Mouse (Mus musculus) liver, postnatal 0 days (tissue): Measurements from ENCODE around the gene March10. TPM values are rescaled to one million over a fixed set of nuclear protein-coding genes. Genes with fewer than 3 reads are reported as not detected.

Experiments
- ATAC-seq: fragments of 200-750 bp; cut with Nextera tagmentation; 2 replicates; pipeline ENCODE4 v1.8.0; 2017; ENCODE audit warnings: mild to moderate bottlenecking, moderate library complexity
- DNase-seq: peaks from one replicate; pipeline ENCODE4 v3.0.0-alpha.2; 2016
- H3K27ac ChIP-seq: fragments of 300-500 bp; sonication (generic); 2 replicates; pipeline ENCODE4 v1.5.1; 2014; ENCODE audit warnings: antibody characterized with exemption, moderate library complexity, mild to moderate bottlenecking, low read depth
- H3K27me3 ChIP-seq: fragments of 300-500 bp; sonication (generic); 2 replicates; pipeline ENCODE4 v1.6.1; 2014; ENCODE audit warnings: low read length, control low read depth, mixed read lengths; ENCODE audit not compliant: insufficient read depth
- H3K36me3 ChIP-seq: fragments of 300-500 bp; sonication (generic); replicated peaks from 2 replicates; pipeline ENCODE4 v1.6.1; 2014; ENCODE audit warnings: mild to moderate bottlenecking, control low read depth, low read length, moderate library complexity, mixed read lengths; ENCODE audit not compliant: insufficient read depth
- H3K4me1 ChIP-seq: fragments of 300-500 bp; sonication (generic); 2 replicates; pipeline ENCODE4 v1.6.1; 2014; ENCODE audit warnings: antibody characterized with exemption, mild to moderate bottlenecking, control low read depth; ENCODE audit not compliant: insufficient read depth
- H3K4me2 ChIP-seq: fragments of 300-500 bp; sonication (generic); 2 replicates; pipeline ENCODE4 v1.6.1; 2014; ENCODE audit warnings: low read depth, mild to moderate bottlenecking, low read length, moderate library complexity, mixed read lengths
- H3K4me3 ChIP-seq: fragments of 300-500 bp; sonication (generic); 2 replicates; pipeline ENCODE4 v1.5.1; 2014; ENCODE audit warnings: low read depth, low read length
- H3K9ac ChIP-seq: fragments of 300-500 bp; sonication (generic); replicated peaks from 2 replicates; pipeline ENCODE4 v1.6.1; 2014; ENCODE audit warnings: mild to moderate bottlenecking, moderate library complexity
- H3K9me3 ChIP-seq: fragments of 300-500 bp; sonication (generic); 2 replicates; pipeline ENCODE4 v1.6.1; 2016; ENCODE audit warnings: mild to moderate bottlenecking, control low read depth, low read length, mixed read lengths
- CTCF ChIP-seq: sonication (generic); IDR thresholded peaks from 2 replicates; pipeline ENCODE4 v1.5.1; 2016; ENCODE audit warnings: antibody characterized with exemption, low read depth
- EP300 ChIP-seq: IDR thresholded peaks from 2 replicates; pipeline ENCODE4 v1.6.1; 2016; ENCODE audit warnings: antibody characterized with exemption, low read depth, mild to moderate bottlenecking
- WGBS: fragments of 180-500 bp; shearing (Covaris S2); extraction: QIAGEN DNeasy Blood & Tissue Kit; methylation state at CpG from one replicate; pipeline ENCODE4 v1.1.7; 2014; ENCODE audit not compliant: insufficient replicate concordance; 5-methylcytosine and 5-hydroxymethylcytosine counted together
- polyA plus RNA-seq: library from polyadenylated mRNA; unstranded; fragments of >200 nt; fragmentation: Nextera tagmentation; extraction: Ambion mirVana; gene quantifications from 2 replicates; pipeline ENCODE4 v1.2.1, GENCODE M21; 2015

March10 gene
- polyA plus RNA-seq, 1 experiment from 2014 or later, result not detected

DNA sequence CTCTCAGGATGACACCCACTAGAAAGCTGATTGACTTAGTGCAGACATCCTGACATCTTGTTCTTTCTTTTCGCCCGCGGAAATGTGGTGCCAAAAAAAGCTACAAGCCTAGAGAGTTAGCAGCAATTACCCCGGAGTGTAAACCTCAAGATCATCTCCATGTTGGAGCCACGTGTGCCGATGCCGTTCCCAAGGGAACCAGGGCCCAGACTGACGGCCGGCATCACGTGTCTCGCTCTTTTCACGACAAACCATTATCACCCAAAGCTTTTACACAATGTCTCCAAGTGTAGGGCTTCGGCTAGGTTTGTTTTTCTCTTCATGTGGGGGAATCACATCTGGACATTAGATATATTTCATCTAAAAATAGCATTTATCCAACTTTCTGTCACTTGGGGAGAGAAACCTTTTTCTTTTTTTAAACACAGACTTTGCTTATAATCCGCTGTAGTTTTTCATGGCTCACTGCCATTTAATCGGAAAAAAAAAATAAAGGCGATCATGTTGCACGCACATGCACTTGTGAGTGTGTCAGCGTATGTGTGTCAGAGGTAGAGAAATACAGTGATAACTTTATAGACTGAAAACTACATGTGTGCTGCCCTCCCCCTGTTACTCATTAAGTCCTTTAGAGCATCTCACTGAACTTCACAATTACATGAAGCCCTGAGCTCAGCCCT, 39.2 kb upstream of the March10 start:
- 77% methylated on average over 18 of the region's 18 CpGs for WGBS
- Histone ChIP-seq H3K4me2 (no peak overlapping the region), H3K9me3 (no peaks in the 10 kb centered on the region), H3K9ac (no peak overlapping the region), H3K4me3 (no peak overlapping the region), H3K36me3 (no peaks in the 10 kb centered on the region), H3K27me3 (no peaks in the 10 kb centered on the region), H3K4me1 (no peaks in the 10 kb centered on the region), H3K27ac (no peak overlapping the region)
- no peak for DNase-seq
- ATAC-seq, result no peak
- TF ChIP-seq CTCF (no peak), EP300 (no peak)

GRCm38 (mm10) chr11:105494786-105495369, 38.3 kb upstream of the March10 start:
- WGBS, result 79% methylated on average over 6 of the region's 6 CpGs
- ATAC-seq, result no peak
- no peak for DNase-seq
- Histone ChIP-seq H3K4me3 (no peak overlapping the region), H3K36me3 (no peaks in the 10 kb centered on the region), H3K27me3 (no peaks in the 10 kb centered on the region), H3K27ac (no peak overlapping the region), H3K9me3 (no peaks in the 10 kb centered on the region), H3K9ac (no peak overlapping the region), H3K4me1 (no peaks in the 10 kb centered on the region), H3K4me2 (no peak overlapping the region)
- TF ChIP-seq CTCF (no peak), EP300 (no peak)

- H3K27ac ChIP-seq, result no peak overlapping the region
- H3K9ac ChIP-seq, result no peak overlapping the region
- no peak for DNase-seq
- H3K36me3 ChIP-seq, result no peaks in the 10 kb centered on the region
- TF ChIP-seq CTCF (no peak), EP300 (no peak)
- ATAC-seq, result no peak
- H3K27me3 ChIP-seq, result no peaks in the 10 kb centered on the region
- no peak overlapping the region for H3K4me2 ChIP-seq
- H3K4me1 ChIP-seq, result no peaks in the 10 kb centered on the region
- no peaks in the 10 kb centered on the region for H3K9me3 ChIP-seq
- 66% methylated on average over 4 of the region's 4 CpGs for WGBS
- H3K4me3 ChIP-seq, result no peak overlapping the region
Observed at GRCm38 (mm10) chr11:105492392-105492791, 35.9 kb upstream of the March10 start.

DNA sequence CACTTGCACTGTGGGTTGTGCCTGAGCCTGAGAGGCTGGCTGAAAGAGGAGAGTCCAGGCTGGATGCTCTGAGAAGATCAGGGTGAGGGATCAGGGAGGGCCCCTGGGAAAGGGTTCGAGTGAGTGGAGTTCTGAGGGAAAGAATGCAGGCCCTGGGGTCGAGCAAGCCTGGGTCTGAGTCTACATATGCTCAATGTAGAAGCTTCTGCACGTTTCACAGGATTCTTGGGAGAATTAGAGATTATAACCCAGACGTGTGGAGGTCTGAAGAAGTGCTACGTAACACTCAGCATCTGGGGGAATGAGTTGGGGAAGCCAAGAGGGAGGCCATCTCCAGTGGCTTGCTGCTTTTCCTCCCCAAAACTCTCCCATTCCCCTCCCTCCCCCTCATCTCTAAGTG, 34.4 kb upstream of the March10 start:
- Histone ChIP-seq H3K27ac (no peak overlapping the region), H3K36me3 (no peaks in the 10 kb centered on the region), H3K9me3 (no peaks in the 10 kb centered on the region), H3K4me2 (no peak overlapping the region), H3K4me3 (no peak overlapping the region), H3K27me3 (no peaks in the 10 kb centered on the region), H3K4me1 (no peaks in the 10 kb centered on the region), H3K9ac (no peak overlapping the region)
- 60% methylated on average over 5 of the region's 5 CpGs for WGBS
- ATAC-seq (no peak), DNase-seq (no peak)
- TF ChIP-seq EP300 (no peak), CTCF (no peak)

DNA sequence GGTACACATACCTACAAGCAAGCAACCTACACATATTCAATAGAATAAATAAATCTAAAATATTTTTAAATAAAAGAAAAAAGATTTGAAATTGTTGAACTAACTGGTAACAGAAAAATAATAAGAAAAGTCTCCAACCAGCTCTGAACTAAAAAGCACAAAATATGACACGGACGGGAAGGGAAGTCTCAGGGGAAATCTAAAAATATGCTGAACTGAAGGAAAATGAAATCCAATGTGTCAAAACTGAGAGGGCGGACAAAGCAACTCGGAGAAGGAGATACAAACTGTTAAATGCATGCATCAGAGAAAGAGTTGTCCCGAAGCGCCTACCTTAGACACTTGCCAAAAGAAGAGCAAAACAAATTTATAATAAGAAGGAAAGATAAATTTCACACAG, 28.9 kb upstream of the March10 start:
- Histone ChIP-seq H3K9me3 (no peaks in the 10 kb centered on the region), H3K36me3 (no peaks in the 10 kb centered on the region), H3K27ac (no peak overlapping the region), H3K4me2 (no peak overlapping the region), H3K4me3 (no peak overlapping the region), H3K9ac (no peak overlapping the region), H3K4me1 (no peaks in the 10 kb centered on the region), H3K27me3 (no peaks in the 10 kb centered on the region)
- no peak for ATAC-seq
- DNase-seq, result no peak
- no peak for TF ChIP-seq CTCF
- TF ChIP-seq EP300, result no peak
- WGBS, result 63% methylated on average over 6 of the region's 6 CpGs

- Histone ChIP-seq H3K4me2 (no peak overlapping the region), H3K36me3 (no peaks in the 10 kb centered on the region), H3K4me3 (no peak overlapping the region), H3K9ac (no peak overlapping the region), H3K4me1 (no peaks in the 10 kb centered on the region), H3K27me3 (no peaks in the 10 kb centered on the region), H3K27ac (no peak overlapping the region), H3K9me3 (no peaks in the 10 kb centered on the region)
- WGBS, result 67% methylated on average over 6 of the region's 6 CpGs
- TF ChIP-seq CTCF (no peak), EP300 (no peak)
- DNase-seq, result no peak
- no peak for ATAC-seq
Observed at GRCm38 (mm10) chr11:105484993-105485392, 28.5 kb upstream of the March10 start.
